Mouse (Mus musculus) neural tube, embryonic 14.5 days (tissue): ENCODE measurements around the gene Rab17. TPM values are rescaled to one million over a fixed set of nuclear protein-coding genes. Genes with fewer than 3 reads are reported as not detected.
A peak's percentile ranks its signal among the peaks of the same experiment; 100 is the strongest.

ENCODE experiments used
- ATAC-seq: fragments of 200-750 bp; cut with Nextera tagmentation; 2 replicates; pipeline ENCODE4 v1.8.0; 2017; ENCODE audit warnings: low read depth, mild to moderate bottlenecking, moderate TSS enrichment, moderate library complexity
- H3K27ac ChIP-seq: fragments of 300-500 bp; sonication (generic); 2 replicates; pipeline ENCODE4 v1.5.1; 2014; ENCODE audit warnings: low read depth, mild to moderate bottlenecking, control low read depth, low read length, moderate library complexity, mixed read lengths
- H3K27me3 ChIP-seq: fragments of 300-500 bp; sonication (generic); 2 replicates; pipeline ENCODE4 v1.6.1; 2014; ENCODE audit warnings: low read length; ENCODE audit not compliant: control insufficient read depth, insufficient read depth
- H3K36me3 ChIP-seq: fragments of 300-500 bp; sonication (generic); 2 replicates; pipeline ENCODE4 v1.6.1; 2014; ENCODE audit warnings: low read length, mixed read lengths; ENCODE audit not compliant: control insufficient read depth, insufficient read depth
- H3K4me1 ChIP-seq: fragments of 300-500 bp; sonication (generic); 2 replicates; pipeline ENCODE4 v1.6.1; 2014; ENCODE audit warnings: low read length; ENCODE audit not compliant: control insufficient read depth, insufficient read depth
- H3K4me2 ChIP-seq: fragments of 300-500 bp; sonication (generic); 2 replicates; pipeline ENCODE4 v1.6.1; 2014; ENCODE audit warnings: mild to moderate bottlenecking, low read depth, low read length, control low read depth
- H3K4me3 ChIP-seq: fragments of 300-500 bp; sonication (generic); 2 replicates; pipeline ENCODE4 v1.5.1; 2014; ENCODE audit warnings: low read depth, low read length, control low read depth, mixed read lengths
- H3K9ac ChIP-seq: fragments of 300-500 bp; sonication (generic); replicated peaks from 2 replicates; pipeline ENCODE4 v1.6.1; 2014; ENCODE audit warnings: low read depth, mild to moderate bottlenecking, control low read depth, low read length, mixed read lengths
- H3K9me3 ChIP-seq: fragments of 300-500 bp; sonication (generic); 2 replicates; pipeline ENCODE4 v1.6.1; 2016; ENCODE audit warnings: low read length; ENCODE audit not compliant: control insufficient read depth
- WGBS: fragments of 180-500 bp; shearing (Covaris S2); extraction: QIAGEN DNeasy Blood & Tissue Kit; methylation state at CpG from one replicate; pipeline ENCODE4 v1.1.7; 2014; 5-methylcytosine and 5-hydroxymethylcytosine counted together
- polyA plus RNA-seq: library from polyadenylated mRNA; unstranded; fragments of >200 nt; fragmentation: Nextera tagmentation; extraction: Ambion mirVana; gene quantifications from 2 replicates; pipeline ENCODE4 v1.2.1, GENCODE M21; 2014

Rab17 gene
- polyA plus RNA-seq, 1 experiment from 2014 or later = 0.13 TPM

DNA sequence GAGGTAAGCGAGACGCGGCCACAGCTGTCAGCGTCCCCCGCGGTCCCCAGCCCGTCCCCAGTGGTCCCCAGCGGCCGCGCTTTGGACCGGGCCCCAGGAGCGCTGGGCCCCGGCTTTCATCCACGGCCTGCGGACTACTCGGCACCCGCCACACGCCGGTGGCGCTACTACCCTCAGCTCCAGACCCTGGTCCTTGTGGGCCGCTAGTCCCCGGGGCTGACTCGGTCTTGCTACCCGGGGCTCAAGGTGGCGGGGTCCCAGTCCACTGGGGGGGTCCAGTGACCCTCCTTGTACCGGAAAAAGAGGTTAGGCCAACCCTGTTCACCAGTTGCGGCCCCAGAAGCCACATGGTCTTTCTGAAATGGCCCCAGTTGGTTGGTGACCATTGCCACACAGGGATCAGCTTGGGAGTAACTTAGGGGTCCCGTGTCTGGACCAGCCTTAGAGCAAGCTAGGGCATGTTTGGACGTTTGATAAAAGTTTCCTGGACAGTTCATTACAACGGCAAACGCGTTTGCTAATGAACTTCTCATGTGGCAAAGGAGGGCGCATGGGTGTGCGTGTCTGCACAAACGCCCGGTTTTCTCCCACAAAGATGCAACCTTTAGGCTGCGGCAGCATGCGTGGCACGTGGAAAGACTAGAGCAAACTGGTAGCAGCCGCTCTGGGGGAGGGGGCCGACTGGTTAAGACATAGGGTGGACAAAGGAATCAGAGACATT lies 29.6 kb upstream of the Rab17 start:
- Histone ChIP-seq H3K36me3 (no peaks in the 10 kb centered on the region), H3K4me1 (peaks cover 9% of the 10 kb centered on the region), H3K9ac (peak overlapping the region; percentile 70), H3K4me3 (peak overlapping the region; percentile 67), H3K9me3 (no peaks in the 10 kb centered on the region), H3K4me2 (peak overlapping the region; percentile 85), H3K27me3 (no peaks in the 10 kb centered on the region), H3K27ac (peak overlapping the region; percentile 52)
- ATAC-seq = peak; percentile 66
- 2% methylated on average over 37 of the region's 41 CpGs for WGBS

GRCm38 (mm10) chr1:90998268-90998890 lies 28.9 kb upstream of the Rab17 start, which contains the start of gene Lrrfip1:
Gene Lrrfip1 (plus strand): TSS chr1:90998737.
- peak within 1 kb of the TSS; percentile 85 for H3K4me2 ChIP-seq
- no peaks in the 10 kb centered on the region for H3K9me3 ChIP-seq
- no peaks in the 10 kb centered on the region for H3K27me3 ChIP-seq
- H3K9ac ChIP-seq = peak within 1 kb of the TSS; percentile 70
- H3K4me3 ChIP-seq = peak within 1 kb of the TSS; percentile 67
- H3K36me3 ChIP-seq = no peaks in the 10 kb centered on the region
- ATAC-seq = peak; percentile 87
- 2% methylated on average over 58 of the region's 59 CpGs for WGBS
- H3K27ac ChIP-seq = peak within 1 kb of the TSS; percentile 52
- H3K4me1 ChIP-seq = peaks cover 9% of the 10 kb centered on the region

- Histone ChIP-seq H3K36me3 (no peaks in the 10 kb centered on the region), H3K4me1 (peaks cover 9% of the 10 kb centered on the region), H3K27me3 (no peaks in the 10 kb centered on the region), H3K9ac (no peak overlapping the region; the same call in 1 of the 2 replicates), H3K27ac (no peak overlapping the region), H3K4me2 (peak overlapping the region; percentile 85), H3K4me3 (no peak overlapping the region), H3K9me3 (no peaks in the 10 kb centered on the region)
- ATAC-seq = no peak
- 86% methylated on average over 5 of the region's 5 CpGs for WGBS
Observed at GRCm38 (mm10) chr1:90997641-90998040, 28.2 kb upstream of the Rab17 start.

DNA sequence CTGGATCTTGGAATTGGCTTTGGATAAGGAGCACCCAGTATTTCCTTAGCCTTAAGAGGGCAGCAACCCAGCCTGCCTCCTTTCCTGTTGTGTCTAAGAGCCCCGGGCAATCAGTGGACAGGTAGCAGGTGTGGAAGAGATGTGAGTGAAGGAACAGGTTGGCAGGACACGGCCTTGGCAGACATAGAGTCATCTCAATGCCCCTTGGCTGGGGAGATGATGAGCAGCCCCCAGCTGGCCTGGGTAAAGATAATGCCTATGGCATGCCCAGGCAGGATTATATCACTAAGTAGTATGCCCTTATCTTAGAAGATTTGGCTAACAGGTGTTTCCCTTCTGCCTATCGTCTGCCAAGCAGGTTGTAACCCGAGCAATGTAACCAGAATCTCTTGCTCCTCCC lies 27.7 kb upstream of the Rab17 start:
- ATAC-seq = no peak
- H3K9ac ChIP-seq = no peak overlapping the region
- no peak overlapping the region for H3K4me3 ChIP-seq
- H3K9me3 ChIP-seq = no peaks in the 10 kb centered on the region
- H3K36me3 ChIP-seq = no peaks in the 10 kb centered on the region
- WGBS = 84% methylated on average over 4 of the region's 4 CpGs
- H3K27ac ChIP-seq = no peak overlapping the region
- peaks cover 9% of the 10 kb centered on the region for H3K4me1 ChIP-seq
- no peaks in the 10 kb centered on the region for H3K27me3 ChIP-seq
- no peak overlapping the region for H3K4me2 ChIP-seq

DNA sequence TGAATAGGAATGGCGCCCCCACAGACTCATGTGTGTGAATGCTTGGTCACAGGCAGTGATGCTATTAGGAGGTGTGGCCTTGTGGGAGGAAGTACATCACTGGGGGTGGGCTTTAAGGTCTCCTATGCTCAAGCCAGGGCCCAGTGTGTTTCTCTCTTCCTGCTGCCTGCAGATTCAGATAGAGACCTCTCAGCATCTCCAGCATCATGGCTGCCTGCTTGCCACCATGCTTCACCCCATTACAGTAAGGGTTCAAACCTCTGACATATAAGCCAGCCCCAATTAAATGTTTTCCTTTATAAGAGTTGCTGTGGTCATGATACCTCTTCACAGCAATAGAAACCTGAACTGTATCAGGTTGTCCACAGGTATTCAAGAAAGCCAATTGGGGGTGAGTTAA lies 26.5 kb upstream of the Rab17 start:
- Histone ChIP-seq H3K9ac (no peak overlapping the region), H3K9me3 (no peaks in the 10 kb centered on the region), H3K27ac (no peak overlapping the region), H3K4me3 (no peak overlapping the region), H3K4me1 (peaks cover 9% of the 10 kb centered on the region), H3K27me3 (no peaks in the 10 kb centered on the region), H3K4me2 (no peak overlapping the region), H3K36me3 (no peaks in the 10 kb centered on the region)
- WGBS = 79% methylated on average over 1 of the region's 1 CpGs
- no peak for ATAC-seq

DNA sequence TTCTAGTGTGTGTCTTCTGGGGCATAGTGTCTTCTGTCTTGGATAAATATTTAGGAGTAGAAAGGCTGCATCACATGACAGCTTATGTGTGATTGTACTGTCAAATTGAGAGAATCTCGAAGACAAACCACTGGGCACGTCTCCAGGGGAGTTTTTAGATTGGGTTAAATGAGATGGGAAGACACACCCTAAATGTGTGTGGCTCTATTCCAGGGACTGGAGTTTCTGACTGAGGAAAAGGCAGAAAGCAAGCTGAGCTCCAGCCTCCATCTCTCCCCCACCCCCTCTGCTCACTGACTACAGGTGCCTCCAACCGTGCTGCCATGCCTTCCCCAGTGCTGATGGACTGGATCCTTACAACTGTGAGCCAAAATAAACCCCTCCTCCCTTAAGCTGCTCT lies 11.9 kb upstream of the Rab17 start:
- H3K9me3 ChIP-seq = no peaks in the 10 kb centered on the region
- H3K27me3 ChIP-seq = no peaks in the 10 kb centered on the region
- H3K4me2 ChIP-seq = no peak overlapping the region
- H3K9ac ChIP-seq = no peak overlapping the region
- ATAC-seq = no peak
- WGBS = 76% methylated on average over 3 of the region's 3 CpGs
- H3K4me3 ChIP-seq = no peak overlapping the region
- no peaks in the 10 kb centered on the region for H3K4me1 ChIP-seq
- H3K36me3 ChIP-seq = no peaks in the 10 kb centered on the region
- H3K27ac ChIP-seq = no peak overlapping the region

GRCm38 (mm10) chr1:90980638-90981330 lies 11.3 kb upstream of the Rab17 start:
- Histone ChIP-seq H3K9ac (no peak overlapping the region), H3K4me2 (no peak overlapping the region), H3K27me3 (no peaks in the 10 kb centered on the region), H3K36me3 (no peaks in the 10 kb centered on the region), H3K4me3 (no peak overlapping the region), H3K4me1 (no peaks in the 10 kb centered on the region), H3K27ac (no peak overlapping the region), H3K9me3 (no peaks in the 10 kb centered on the region)
- WGBS = 75% methylated on average over 10 of the region's 10 CpGs
- no peak for ATAC-seq

DNA sequence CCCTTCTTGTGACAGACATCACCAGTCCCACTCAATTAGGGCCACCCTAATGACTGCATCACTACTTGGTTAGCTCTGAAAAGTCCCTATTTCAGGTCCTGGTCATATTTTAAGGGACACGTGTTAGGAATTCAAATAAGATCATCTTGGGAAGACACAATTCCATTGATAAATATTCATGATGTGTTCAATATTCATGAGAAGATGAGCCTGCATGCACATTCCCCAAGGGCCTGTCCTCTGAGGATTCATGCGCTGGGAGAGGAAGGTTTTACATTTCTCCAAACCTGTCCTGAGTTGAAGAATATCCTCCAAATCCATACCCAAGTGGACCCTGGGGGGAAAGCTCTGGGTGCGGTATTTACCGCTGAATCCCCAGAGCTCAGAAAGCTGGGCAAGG lies 6.5 kb upstream of the Rab17 start:
- Histone ChIP-seq H3K4me2 (no peak overlapping the region), H3K36me3 (no peaks in the 10 kb centered on the region), H3K9ac (no peak overlapping the region), H3K27me3 (no peaks in the 10 kb centered on the region), H3K9me3 (no peaks in the 10 kb centered on the region), H3K4me1 (peaks cover 17% of the 10 kb centered on the region; the same call in 1 of the 2 replicates), H3K4me3 (no peak overlapping the region), H3K27ac (no peak overlapping the region)
- 40% methylated on average over 4 of the region's 4 CpGs for WGBS
- ATAC-seq = no peak
